Mouse (Mus musculus) macrophage (primary cell): ENCODE data around the gene Supt5. TPM values are rescaled to one million over a fixed set of nuclear protein-coding genes. Genes with fewer than 3 reads are reported as not detected.
"Not testable (repeated sequence)": the region's sequence is repeated elsewhere in the genome, so short reads cannot be mapped to it uniquely, and the experiment has no call there.

Experiments used
- H3K27ac ChIP-seq: fragments of 350-480 bp; formaldehyde crosslinking; 2 replicates; pipeline ENCODE4 v1.9.0; 2021
- H3K36me3 ChIP-seq: fragments of 350-480 bp; formaldehyde crosslinking; 2 replicates; pipeline ENCODE4 v1.9.0; 2021; ENCODE audit errors: inconsistent target
- H3K4me3 ChIP-seq: fragments of 350-480 bp; formaldehyde crosslinking; 2 replicates; pipeline ENCODE4 v1.9.0; 2021; ENCODE audit errors: inconsistent target
- H3K79me2 ChIP-seq: fragments of 350-480 bp; formaldehyde crosslinking; 2 replicates; pipeline ENCODE4 v1.9.0; 2021; ENCODE audit errors: inconsistent target
- WGBS: methylation state at CpG from one replicate; pipeline ENCODE4 v1.1.7; 2026; ENCODE audit warnings: inconsistent platforms; ENCODE audit not compliant: missing documents; 5-methylcytosine and 5-hydroxymethylcytosine counted together
- polyA plus RNA-seq: library from polyadenylated mRNA; stranded (reverse); fragments of 250-400 nt; gene quantifications from 3 replicates; pipeline ENCODE4 v1.2.4, GENCODE M21; 2018; ENCODE audit warnings: inconsistent platforms
- total RNA-seq, 78 experiments: library from RNA; depleted of rRNA; stranded (reverse); fragments of 250-400 nt; gene quantifications; 1 replicate in 9 of 78; 2 replicates in 24 of 78; 3 replicates in 43 of 78; 4 replicates in 2 of 78; pipeline ENCODE4 v1.2.4; 2018; ENCODE audit warnings: inconsistent platforms in 56 of 78

Gene Supt5
- 100 to 1,000 TPM; 129 to 289 (median 162) TPM for total RNA-seq (2018; cell fraction: chromatin; rRNA removed)
- total RNA-seq (2018; cell fraction: cytosol; rRNA removed), result 10 to 100 TPM; 61.3 to 84.7 (median 73.0) TPM
- 100 to 1,000 TPM in 5 of 26 experiments, 10 to 100 TPM in 21; 72.5 to 117 (median 88.0) TPM for total RNA-seq (2018; cell fraction: nucleus; rRNA removed)
- polyA plus RNA-seq, result 73.4 to 112 TPM (median 77.6 TPM) in 3 replicates

DNA sequence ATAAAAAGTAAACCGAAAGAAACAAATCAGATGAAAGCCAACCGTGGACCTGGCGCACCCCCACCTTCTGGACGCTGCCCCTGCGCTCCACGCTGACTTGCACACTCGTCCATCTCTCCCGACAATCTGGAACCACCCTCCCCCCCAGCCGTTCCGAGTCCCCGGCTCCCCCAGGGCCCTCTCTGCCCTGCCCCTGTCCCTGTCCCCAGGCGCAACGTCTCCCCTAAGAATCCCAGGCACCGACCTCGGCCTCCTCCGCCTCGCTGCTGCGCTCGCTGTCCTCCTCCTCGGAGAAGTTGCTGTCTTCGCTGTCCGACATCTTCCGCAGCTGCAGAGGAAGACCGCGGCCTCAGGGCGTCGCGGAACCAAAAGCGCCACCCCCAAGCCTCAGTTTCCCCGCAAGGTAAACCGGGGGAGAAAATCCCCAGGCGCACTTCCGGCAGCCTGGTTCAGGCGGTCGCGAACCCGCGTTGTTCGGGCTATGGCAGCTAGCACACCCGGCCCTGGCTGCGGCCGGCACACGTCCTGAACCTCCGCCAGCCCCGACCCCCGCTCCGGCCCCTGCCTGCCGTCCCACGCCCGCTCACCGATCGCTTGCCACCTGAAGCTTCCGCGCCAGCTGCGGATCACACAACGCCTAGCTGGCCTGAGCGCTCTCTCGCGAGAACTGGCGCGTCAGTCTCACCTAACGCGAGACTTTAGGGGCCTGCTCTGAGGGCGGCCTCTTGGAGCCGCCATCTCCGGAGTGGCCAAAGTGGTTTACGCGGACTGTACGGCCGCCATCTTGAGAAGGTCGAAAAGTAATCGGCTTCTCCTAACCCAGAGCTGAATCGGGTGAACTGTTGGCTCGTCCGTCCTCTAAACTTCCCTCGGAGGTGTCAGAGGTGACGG is at the start of gene Supt5:
Supt5 (minus strand) TSS at position 639 of the 891 bp plus-strand sequence.
- WGBS, result under 1% methylated on average over 62 of the region's 77 CpGs
- Histone ChIP-seq H3K27ac (peak within 1 kb of the TSS; percentile 83), H3K4me3 (peak within 1 kb of the TSS; percentile 71), H3K36me3 (no peaks in the 10 kb centered on the region; the same call in 1 of the 2 replicates), H3K79me2 (peaks cover 51% of the 10 kb centered on the region)

DNA sequence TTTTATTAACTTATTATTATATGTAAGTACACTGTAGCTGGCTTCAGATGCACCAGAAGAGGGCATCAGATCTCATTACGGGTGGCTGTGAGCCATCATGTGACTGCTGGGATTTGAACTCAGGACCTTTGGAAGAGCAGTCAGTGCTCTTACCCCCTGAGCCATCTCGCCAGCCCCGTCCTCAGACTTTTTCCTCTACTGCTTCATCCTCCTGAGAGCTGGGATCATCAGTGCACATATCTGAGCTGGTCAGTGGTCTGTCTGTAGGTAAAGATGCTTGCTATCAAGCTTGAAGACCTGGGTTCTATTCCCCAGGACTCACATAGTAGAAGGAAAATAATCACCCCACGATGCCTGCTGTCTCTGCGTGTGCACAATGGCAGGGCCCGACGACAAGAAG is 48.8 kb upstream of the Supt5 start:
- 79% methylated on average over 7 of the region's 7 CpGs for WGBS
- Histone ChIP-seq H3K36me3 (peaks cover 26% of the 10 kb centered on the region; the same call in 1 of the 2 replicates), H3K79me2 (peaks cover 53% of the 10 kb centered on the region)
- H3K4me3 ChIP-seq, H3K27ac ChIP-seq: not testable (repeated sequence)

DNA sequence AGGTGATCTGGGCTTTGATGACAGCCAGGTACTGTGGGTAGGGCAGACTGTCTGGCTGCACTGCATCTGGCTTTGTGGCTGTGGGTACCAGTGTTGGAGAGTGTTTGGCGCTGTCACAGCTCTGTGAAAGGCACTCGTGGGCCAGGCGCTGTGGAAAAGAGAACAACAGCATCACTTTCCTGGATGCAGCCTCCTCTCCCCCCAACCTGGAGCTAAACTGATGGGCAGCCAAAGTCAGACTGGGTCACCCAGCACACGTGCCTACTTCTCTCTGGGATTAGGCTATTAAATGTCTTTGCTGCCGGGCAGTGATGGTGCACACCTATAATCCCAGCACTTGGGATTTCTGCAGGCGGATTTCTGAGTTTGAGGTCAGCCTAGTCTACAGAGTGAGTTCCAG is 48.3 kb upstream of the Supt5 start:
- 86% methylated on average over 6 of the region's 6 CpGs for whole genome bisulfite sequencing
- not testable (repeated sequence) for H3K27ac ChIP-seq, H3K4me3 ChIP-seq
- Histone ChIP-seq H3K36me3 (peaks cover 26% of the 10 kb centered on the region; the same call in 1 of the 2 replicates), H3K79me2 (peaks cover 48% of the 10 kb centered on the region)

GRCm38 (mm10) chr7:28386462-28386861 is 47.9 kb upstream of the Supt5 start:
- 0% methylated on average over 3 of the region's 4 CpGs for WGBS
- H3K4me3 ChIP-seq, result no peak overlapping the region
- H3K36me3 ChIP-seq, result peaks cover 26% of the 10 kb centered on the region; the same call in 1 of the 2 replicates
- H3K79me2 ChIP-seq, result peaks cover 44% of the 10 kb centered on the region
- peak overlapping the region; percentile 100 for H3K27ac ChIP-seq

DNA sequence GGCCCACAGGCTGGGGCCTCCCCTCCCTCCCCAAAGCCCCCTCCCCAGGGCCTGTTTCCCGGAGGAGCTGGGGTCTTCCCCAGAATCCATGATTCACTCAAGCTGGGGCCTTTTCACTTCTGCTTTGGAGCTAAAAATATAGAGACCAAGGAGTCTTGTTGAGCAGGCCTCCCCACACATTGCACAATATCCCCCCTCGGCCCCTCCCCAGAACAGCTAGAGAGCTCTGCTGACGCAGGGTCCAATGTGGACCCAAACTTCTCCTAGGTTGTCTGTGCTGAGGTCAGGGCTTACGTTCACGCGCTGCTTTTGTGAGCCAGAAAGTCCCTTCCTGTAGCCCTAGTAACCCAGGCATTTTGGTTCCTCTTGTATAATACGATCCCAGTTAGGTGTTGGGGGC is 47.5 kb upstream of the Supt5 start:
- H3K4me3 ChIP-seq, result no peak overlapping the region
- H3K27ac ChIP-seq, result peak overlapping the region; percentile 100
- peaks cover 39% of the 10 kb centered on the region for H3K79me2 ChIP-seq
- H3K36me3 ChIP-seq, result peaks cover 26% of the 10 kb centered on the region; the same call in 1 of the 2 replicates
- 1% methylated on average over 7 of the region's 7 CpGs for WGBS

- H3K4me3 ChIP-seq, result no peak overlapping the region
- 83% methylated on average over 9 of the region's 9 CpGs for WGBS
- H3K36me3 ChIP-seq, result peaks cover 24% of the 10 kb centered on the region; the same call in 1 of the 2 replicates
- H3K79me2 ChIP-seq, result peaks cover 36% of the 10 kb centered on the region; the same call in 1 of the 2 replicates
- H3K27ac ChIP-seq, result peak overlapping the region; percentile 100
These were observed 46.6 kb upstream of the Supt5 start for GRCm38 (mm10) chr7:28385196-28385595.

GRCm38 (mm10) chr7:28384162-28384561 is 45.6 kb upstream of the Supt5 start:
- H3K36me3 ChIP-seq, result peaks cover 18% of the 10 kb centered on the region; the same call in 1 of the 2 replicates
- H3K4me3 ChIP-seq, result no peak overlapping the region
- H3K27ac ChIP-seq, result peak overlapping the region; percentile 100
- 50% methylated on average over 6 of the region's 6 CpGs for WGBS
- H3K79me2 ChIP-seq, result peaks cover 36% of the 10 kb centered on the region; the same call in 1 of the 2 replicates

DNA sequence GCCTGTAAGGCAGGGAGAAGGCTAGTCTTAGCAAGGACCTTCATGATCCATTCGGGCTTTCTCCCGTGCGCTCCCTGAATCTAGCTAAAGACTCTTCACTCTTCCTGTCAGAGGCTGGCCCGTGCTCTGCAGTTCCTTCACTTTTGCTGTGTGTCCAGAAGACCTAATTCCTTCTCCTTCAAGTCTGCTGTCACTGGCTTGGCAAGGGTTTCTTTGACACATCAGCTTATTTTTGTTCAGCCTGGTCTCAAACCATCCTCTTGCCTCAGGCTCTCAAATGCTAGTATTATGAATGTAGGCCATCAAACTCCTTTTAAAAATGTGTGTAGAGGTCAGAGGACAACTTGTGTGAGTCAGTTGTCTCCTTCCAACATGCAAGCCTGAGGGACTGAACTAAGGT is 45.1 kb upstream of the Supt5 start:
- 40% methylated on average over 4 of the region's 4 CpGs for WGBS
- peaks cover 36% of the 10 kb centered on the region for H3K79me2 ChIP-seq
- peak overlapping the region; percentile 100 for H3K27ac ChIP-seq
- no peak overlapping the region for H3K4me3 ChIP-seq
- H3K36me3 ChIP-seq, result peaks cover 12% of the 10 kb centered on the region; the same call in 1 of the 2 replicates

GRCm38 (mm10) chr7:28382981-28383396 is 44.4 kb upstream of the Supt5 start:
- Histone ChIP-seq H3K27ac (peak overlapping the region; percentile 100), H3K4me3 (no peak overlapping the region), H3K79me2 (peaks cover 37% of the 10 kb centered on the region), H3K36me3 (peaks cover 6% of the 10 kb centered on the region; the same call in 1 of the 2 replicates)
- 0% methylated on average over 11 of the region's 11 CpGs for WGBS

DNA sequence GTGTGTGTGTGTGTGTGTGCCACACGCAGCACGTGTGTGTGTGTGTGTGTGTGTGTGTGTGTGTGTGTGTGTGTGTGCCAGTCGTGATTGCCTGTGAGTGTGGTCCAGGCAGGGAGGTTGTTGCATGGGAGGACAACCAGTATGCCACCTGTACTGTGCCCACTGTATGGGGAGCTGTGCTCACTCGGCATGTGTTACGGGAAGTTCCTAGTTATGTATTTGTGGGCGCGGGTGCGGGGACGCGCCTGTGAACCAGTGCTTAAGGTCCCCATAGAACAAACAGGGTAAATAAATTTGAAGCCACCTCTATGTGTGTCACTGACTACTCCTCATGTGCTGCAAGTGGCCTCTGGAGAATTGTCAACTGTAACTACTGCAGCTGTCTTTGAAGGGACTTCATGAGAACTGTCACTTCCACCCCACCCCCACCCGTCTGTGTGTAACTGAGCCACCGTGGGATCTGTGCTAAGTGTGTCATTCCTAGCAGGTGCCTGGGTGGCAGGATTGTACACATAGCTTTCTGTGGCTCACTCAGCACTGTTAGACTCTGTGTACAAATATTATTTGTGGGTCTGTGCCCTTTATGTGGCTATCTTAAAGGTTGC is 43.9 kb upstream of the Supt5 start:
- 0% methylated on average over 9 of the region's 12 CpGs for WGBS
- H3K27ac ChIP-seq, result peak overlapping the region; percentile 100
- H3K79me2 ChIP-seq, result peaks cover 41% of the 10 kb centered on the region

DNA sequence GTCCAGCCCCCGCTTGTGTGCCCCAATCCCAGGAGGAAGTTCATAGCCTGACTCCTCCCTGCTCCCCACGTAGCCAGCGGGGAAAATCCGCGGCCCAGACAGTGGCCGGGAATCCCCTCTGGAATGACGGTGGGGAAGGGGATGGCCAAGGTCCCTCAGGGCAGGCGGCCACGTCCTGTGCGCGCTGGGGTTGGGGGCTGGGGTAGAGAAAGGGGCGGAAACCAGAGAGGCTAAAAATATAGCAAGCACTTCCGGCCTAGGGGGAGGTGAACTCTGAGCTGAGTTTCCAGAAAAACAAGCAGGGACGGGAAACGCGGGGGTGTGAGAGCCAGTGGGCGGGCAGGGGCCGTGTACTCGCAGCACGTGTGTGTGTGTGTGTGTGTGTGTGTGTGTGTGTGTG is 43.4 kb upstream of the Supt5 start:
- H3K36me3 ChIP-seq, result peaks cover 10% of the 10 kb centered on the region; the same call in 1 of the 2 replicates
- H3K27ac ChIP-seq, result peak overlapping the region; percentile 100
- H3K79me2 ChIP-seq, result peaks cover 46% of the 10 kb centered on the region
- H3K4me3 ChIP-seq, result peak overlapping the region; percentile 26
- 0% methylated on average over 16 of the region's 20 CpGs for WGBS

More for the DNA sequence above, 43.9 kb upstream of the Supt5 start:
- Histone ChIP-seq H3K4me3 (no peak overlapping the region; the same call in 1 of the 2 replicates), H3K36me3 (peaks cover 6% of the 10 kb centered on the region; the same call in 1 of the 2 replicates)

- H3K36me3 ChIP-seq, result peaks cover 10% of the 10 kb centered on the region; the same call in 1 of the 2 replicates
- peak overlapping the region; percentile 100 for H3K27ac ChIP-seq
- peak overlapping the region; percentile 96 for H3K4me3 ChIP-seq
- H3K79me2 ChIP-seq, result peaks cover 52% of the 10 kb centered on the region
- WGBS, result under 1% methylated on average over 30 of the region's 30 CpGs
These were observed 42.7 kb upstream of the Supt5 start for GRCm38 (mm10) chr7:28381017-28381790.

DNA sequence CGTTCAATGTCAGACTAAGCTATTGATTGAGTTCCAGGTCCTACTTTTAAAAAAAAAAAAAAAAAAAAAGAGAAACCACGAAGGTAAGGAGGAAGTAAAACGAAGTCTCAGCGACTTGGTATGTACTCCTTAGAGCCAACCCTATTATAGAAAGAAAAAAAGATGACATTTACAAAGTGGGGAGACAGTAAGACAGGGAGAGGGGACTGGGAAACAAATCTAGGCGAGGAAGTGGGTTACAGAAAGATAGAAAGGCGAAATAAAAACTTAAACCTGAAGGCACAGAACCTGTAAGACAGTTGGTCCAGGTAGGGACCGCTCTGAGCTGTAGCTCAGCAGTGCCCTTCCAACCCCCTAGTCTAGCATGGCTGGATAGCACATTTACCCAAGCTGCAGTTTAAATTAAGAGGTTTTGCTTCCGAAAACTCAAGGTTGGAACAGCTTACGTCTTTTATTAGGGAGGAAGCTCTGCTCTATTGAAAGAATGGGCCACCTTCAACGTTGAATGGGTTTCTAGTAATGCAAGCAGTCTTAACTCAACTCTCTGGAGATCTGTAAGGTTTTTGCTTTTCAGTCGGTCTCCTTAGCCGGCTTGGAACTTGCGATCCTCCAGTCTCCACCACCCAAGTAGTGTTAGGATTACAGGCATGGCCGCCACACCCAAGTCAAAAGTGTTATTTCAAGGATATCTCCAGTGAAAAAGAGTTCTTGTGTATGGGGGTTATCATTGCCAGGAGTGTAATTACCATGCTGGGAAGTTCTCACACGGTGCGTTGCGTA is 41.9 kb upstream of the Supt5 start, which contains the start of gene Zfp36:
Zfp36 (minus strand) TSS at position 17 of the 780 bp plus-strand sequence.
- peaks cover 10% of the 10 kb centered on the region; the same call in 1 of the 2 replicates for H3K36me3 ChIP-seq
- 17% methylated on average over 17 of the region's 17 CpGs for WGBS
- H3K79me2 ChIP-seq, result peaks cover 52% of the 10 kb centered on the region
- H3K27ac ChIP-seq, result peak within 1 kb of the TSS; percentile 100
- peak within 1 kb of the TSS; percentile 96 for H3K4me3 ChIP-seq
